In the genomic region with DNA sequence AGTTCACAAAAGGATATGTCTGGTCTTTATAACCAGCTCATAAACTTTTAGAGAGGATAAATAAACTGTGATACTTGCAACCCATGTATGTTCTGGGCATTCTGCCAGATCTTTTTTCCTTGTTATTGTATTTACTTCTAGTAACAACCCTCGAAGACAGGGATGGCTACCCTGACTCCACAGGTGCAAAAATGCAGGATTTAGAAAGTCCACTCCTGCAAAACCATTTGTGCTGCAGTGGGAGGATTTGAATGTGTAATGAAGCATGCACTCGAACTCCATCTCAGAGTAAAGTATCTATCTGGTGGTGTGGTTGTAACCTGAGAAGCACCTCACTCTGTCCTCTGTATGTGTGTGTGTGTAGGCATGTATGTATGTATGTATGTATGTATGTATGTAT, we compare ENCODE assay signal across 15 mouse cellular contexts.
"Had no signal": no experiment of that assay in that cellular context is flagged by ENCODE, and none has a peak within 500 bp of the region (broad histone marks: within the 10 kb centered on the region; RNA-seq: fewer than 3 reads in every experiment).

No protein-coding gene starts in this region.

- ATAC-seq: intestine, embryonic 15.5 days had no signal

- DNase-seq: kidney, adult 2 months; kidney, postnatal 4 days; lung, adult 2 months; lung, postnatal 10 days; lung, postnatal 4 days; retina, postnatal 1 day; right cerebral cortex, postnatal 4 days; spleen, adult 18-20 months; thymus, adult 18-20 months; thymus, postnatal 14 days had no signal

- H3K4me3 ChIP-seq: intestine, embryonic 15.5 days; left cerebral cortex, adult 2 months; midbrain, embryonic 12.5 days; neural tube, embryonic 13.5 days had no signal

- H3K9ac ChIP-seq: intestine, embryonic 15.5 days; liver, embryonic 14.5 days; midbrain, embryonic 12.5 days; neural tube, embryonic 13.5 days had no signal

- H3K27ac ChIP-seq: intestine, embryonic 15.5 days; left cerebral cortex, adult 2 months; liver, embryonic 14.5 days; midbrain, embryonic 12.5 days; neural tube, embryonic 13.5 days had no signal

- H3K27me3 ChIP-seq: intestine, embryonic 15.5 days; midbrain, embryonic 12.5 days; neural tube, embryonic 13.5 days had no signal

- H3K9me3 ChIP-seq: intestine, embryonic 15.5 days; neural tube, embryonic 13.5 days had no signal

- H3K4me1 ChIP-seq: intestine, embryonic 15.5 days; midbrain, embryonic 12.5 days; neural tube, embryonic 13.5 days had no signal

- H3K4me2 ChIP-seq: intestine, embryonic 15.5 days; midbrain, embryonic 12.5 days; neural tube, embryonic 13.5 days had no signal

- H3K36me3 ChIP-seq: intestine, embryonic 15.5 days; midbrain, embryonic 12.5 days; neural tube, embryonic 13.5 days had no signal
